17 mouse cellular contexts compared by ENCODE assay signal in the genomic region with DNA sequence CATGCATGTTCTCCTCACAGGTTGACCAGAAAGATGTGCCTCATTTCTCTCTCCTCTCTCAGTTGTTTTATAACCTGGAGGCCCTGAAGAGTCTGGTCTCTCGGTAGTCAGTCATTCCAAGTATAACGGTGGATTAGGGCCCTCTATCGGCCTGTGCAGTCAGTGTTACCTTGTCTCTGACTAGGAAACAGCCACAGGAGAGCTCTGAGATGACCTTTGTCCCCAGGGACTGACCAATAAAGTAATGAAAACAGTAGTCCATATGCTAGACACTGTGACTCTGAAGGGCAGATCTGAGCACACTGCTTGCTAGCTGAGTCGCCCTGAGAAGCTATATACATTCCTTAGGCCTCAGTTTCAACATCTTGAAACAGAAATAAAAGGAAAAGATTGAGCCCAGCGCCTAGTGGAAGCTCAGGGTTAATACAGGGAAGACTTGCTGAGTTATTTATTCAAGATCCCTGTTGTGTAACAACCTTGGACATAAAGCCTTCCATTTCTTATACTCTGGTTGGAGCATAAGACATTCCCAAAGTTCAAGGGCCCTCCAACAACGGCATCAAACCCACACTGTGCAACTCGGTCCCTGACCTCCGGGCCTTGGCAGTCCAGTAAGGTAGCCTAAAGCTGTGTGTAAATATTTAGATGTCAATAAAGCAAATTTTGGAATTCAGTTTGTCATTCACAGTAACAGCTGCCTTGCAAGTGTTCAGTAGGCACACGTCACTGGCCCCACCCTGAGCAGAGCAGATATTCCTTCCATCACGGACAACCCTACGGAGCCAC. TPM values are rescaled to one million over a fixed set of nuclear protein-coding genes. Genes with fewer than 3 reads are reported as not detected.
A peak's percentile ranks its signal among the peaks of the same experiment; 100 is the strongest.
DNase-seq lines count a peak whose midpoint lies in the region; ATAC-seq and TF ChIP-seq lines count a peak whose summit lies in the region.
"Had no signal": no experiment of that assay in that cellular context is flagged by ENCODE, and none has a peak within 500 bp of the region (broad histone marks: within the 10 kb centered on the region; RNA-seq: fewer than 3 reads in every experiment).

No protein-coding gene starts in this region.

- no peak overlapping the region for H3K27ac ChIP-seq in layer of hippocampus, adult 2 months
- no peak overlapping the region for H3K27ac ChIP-seq in liver, embryonic 12.5 days
- H3K27ac ChIP-seq: forebrain, embryonic 10.5 days; heart, embryonic 15.5 days; limb, embryonic 15.5 days; neural tube, embryonic 12.5 days had no signal

- peak; percentile 54 for ATAC-seq in liver, embryonic 12.5 days

- no peaks in the 10 kb centered on the region for H3K4me1 ChIP-seq in liver, embryonic 12.5 days
- H3K4me1 ChIP-seq: forebrain, embryonic 10.5 days; heart, embryonic 15.5 days; limb, embryonic 15.5 days; neural tube, embryonic 12.5 days had no signal

- peaks cover 7% of the 10 kb centered on the region for H3K36me3 ChIP-seq in liver, embryonic 12.5 days
- H3K36me3 ChIP-seq: forebrain, embryonic 10.5 days; G1E; heart, embryonic 15.5 days; limb, embryonic 15.5 days; neural tube, embryonic 12.5 days had no signal

- no peak for DNase-seq in layer of hippocampus, adult 2 months (ENCODE audit: low spot score in 2 of 2)
- no peak for DNase-seq in layer of hippocampus, postnatal 14 days (ENCODE audit: low spot score in 2 of 2)
- DNase-seq in kidney, postnatal 10 days: peak; percentile 35
- DNase-seq in urinary bladder, postnatal 36 days (ENCODE audit: low spot score in 2 of 2): no peak
- no peak for DNase-seq in thymus, adult 18-20 months
- DNase-seq in heart, adult 8-10 months (ENCODE audit: low spot score): no peak
- DNase-seq: cerebellum, postnatal 10 days; gastrocnemius, postnatal 10 days; heart, adult 18-20 months; lung, postnatal 14 days; right cerebral cortex, postnatal 25 days had no signal

- 0 out of 2 replicates have a peak, but pooled peaks cover 4% of the 10 kb centered on the region for H3K9me3 ChIP-seq in liver, embryonic 12.5 days (replicated peaks)
- H3K9me3 ChIP-seq: G1E; limb, embryonic 15.5 days; neural tube, embryonic 12.5 days had no signal

- 0 out of 2 replicates have a peak, but pooled peaks have one; percentile 12 for TF ChIP-seq CTCF in layer of hippocampus, adult 2 months (conservative IDR thresholded peaks at IDR 0.05)

- H3K4me2 ChIP-seq in liver, embryonic 12.5 days: no peak overlapping the region
- H3K4me2 ChIP-seq: heart, embryonic 15.5 days; limb, embryonic 15.5 days; neural tube, embryonic 12.5 days had no signal

- H3K9ac ChIP-seq in liver, embryonic 12.5 days: no peak overlapping the region
- H3K9ac ChIP-seq: heart, embryonic 15.5 days; limb, embryonic 15.5 days; neural tube, embryonic 12.5 days had no signal

- no peak overlapping the region for H3K4me3 ChIP-seq in layer of hippocampus, adult 2 months
- no peak overlapping the region for H3K4me3 ChIP-seq in liver, embryonic 12.5 days
- H3K4me3 ChIP-seq: forebrain, embryonic 10.5 days; heart, embryonic 15.5 days; limb, embryonic 15.5 days; neural tube, embryonic 12.5 days had no signal

- 65% methylated on average over 11 of the region's 11 CpGs for WGBS in liver, embryonic 12.5 days (ENCODE audit: insufficient replicate concordance)

- no peaks in the 10 kb centered on the region for H3K27me3 ChIP-seq in liver, embryonic 12.5 days (replicated peaks)
- H3K27me3 ChIP-seq: heart, embryonic 15.5 days; limb, embryonic 15.5 days; neural tube, embryonic 12.5 days had no signal

RNA-seq across cellular contexts. Expression of gene Slc27a2, which starts 23.4 kb away (rescaled TPM):
- total RNA-seq in layer of hippocampus, adult 2 months (2021): 10 to 100 TPM; 15.3 to 15.9 TPM
- 10 to 100 TPM in 1 of 2 experiments, 1 to 10 TPM in 1; 9.4 to 10.1 TPM for total RNA-seq in layer of hippocampus, postnatal 14 days (2021)
- polyA plus RNA-seq in liver, embryonic 12.5 days (2016; fragmentation: Nextera tagmentation; extraction: Ambion mirVana): 53.1 and 56.3 TPM in 2 replicates
- under 1 TPM in 2 of 4 experiments, not detected in 2; 0.17 to 0.22 TPM for total RNA-seq in heart, adult 8-10 months (2022)
- polyA plus RNA-seq: G1E had no signal

RNA-seq across cellular contexts. Expression of gene Hdc, which starts 43.5 kb away (rescaled TPM):
- 1 to 10 TPM; 1.1 TPM for total RNA-seq in layer of hippocampus, adult 2 months (2021)
- 1 to 10 TPM; 1.4 to 2.7 TPM for total RNA-seq in layer of hippocampus, postnatal 14 days (2021)
- 6.1 and 6.5 TPM in 2 replicates for polyA plus RNA-seq in liver, embryonic 12.5 days (2016; fragmentation: Nextera tagmentation; extraction: Ambion mirVana)
- total RNA-seq in heart, adult 8-10 months (2022): 1 to 10 TPM in 2 of 4 experiments, under 1 TPM in 2; 0.46 to 4.2 (median 1.2) TPM

Comparison
In these comparisons a context has a peak if more than half of its experiments do, and no peak if none do; other contexts are left out.
1. RNA of gene Slc27a2, which starts 23.4 kb away (total RNA-seq): 15.3 to 15.9 TPM in layer of hippocampus, adult 2 months and 9.4 to 10.1 TPM in layer of hippocampus, postnatal 14 days; 0.17 to 0.22 TPM in heart, adult 8-10 months; every median in the first group is over 4 times any median in the second.